Mouse (Mus musculus): ENCODE data around the gene Agtpbp1. TPM values are rescaled to one million over a fixed set of nuclear protein-coding genes. Genes with fewer than 3 reads are reported as not detected.

The Agtpbp1 gene
- polyA plus RNA-seq, 1 experiment from 2014 or later: 18.6 TPM

- peaks cover 8% of the 10 kb centered on the region; the same call in 1 of the 2 replicates for H3K36me3 ChIP-seq (ENCODE audit: control insufficient read depth, insufficient read depth, low read length)
- H3K27me3 ChIP-seq (ENCODE audit: control insufficient read depth, insufficient read depth, low read length): no peaks in the 10 kb centered on the region
- H3K4me2 ChIP-seq (replicated peaks; ENCODE audit: low read depth, low read length): no peak overlapping the region
- no peak for ATAC-seq (ENCODE audit: low FRiP score, low TSS enrichment)
- H3K4me3 ChIP-seq (ENCODE audit: low read length): no peak overlapping the region
- H3K9me3 ChIP-seq (ENCODE audit: control insufficient read depth, low read length): no peaks in the 10 kb centered on the region
- H3K4me1 ChIP-seq (ENCODE audit: control insufficient read depth, insufficient read depth, low read length): no peaks in the 10 kb centered on the region
- WGBS: 64% methylated on average over 4 of the region's 4 CpGs
- H3K9ac ChIP-seq (ENCODE audit: low read depth, low read length): no peak overlapping the region
- no peak overlapping the region for H3K27ac ChIP-seq (ENCODE audit: low read depth, low read length)
Observed at GRCm38 (mm10) chr13:59508584-59508983, 76.4 kb downstream of the Agtpbp1 start.

DNA sequence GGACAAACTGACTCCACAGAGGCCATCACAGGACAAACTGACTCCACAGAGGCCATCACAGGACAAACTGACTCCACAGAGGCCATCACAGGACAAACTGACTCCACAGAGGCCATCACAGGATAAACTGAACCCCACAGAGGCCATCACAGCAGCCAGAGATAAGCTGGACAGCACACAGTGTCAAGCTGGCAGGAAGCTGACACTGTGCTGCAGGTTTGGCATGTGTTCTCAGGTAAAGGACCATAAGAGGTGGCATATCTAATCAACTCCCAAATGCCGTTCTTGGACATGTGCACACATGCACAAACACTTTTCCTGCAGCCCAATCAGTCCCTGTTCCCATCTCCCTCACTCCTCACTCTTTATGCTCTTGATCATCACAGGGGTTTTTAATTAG is 78.6 kb downstream of the Agtpbp1 start:
- no peak overlapping the region for H3K27ac ChIP-seq (ENCODE audit: low read depth, low read length)
- H3K9me3 ChIP-seq (ENCODE audit: control insufficient read depth, low read length): no peaks in the 10 kb centered on the region
- peaks cover 4% of the 10 kb centered on the region; the same call in 1 of the 2 replicates for H3K36me3 ChIP-seq (ENCODE audit: control insufficient read depth, insufficient read depth, low read length)
- no peaks in the 10 kb centered on the region for H3K27me3 ChIP-seq (ENCODE audit: control insufficient read depth, insufficient read depth, low read length)
- H3K4me3 ChIP-seq (ENCODE audit: low read length): no peak overlapping the region
- no peak overlapping the region for H3K9ac ChIP-seq (ENCODE audit: low read depth, low read length)
- no peak overlapping the region for H3K4me2 ChIP-seq (replicated peaks; ENCODE audit: low read depth, low read length)
- H3K4me1 ChIP-seq (ENCODE audit: control insufficient read depth, insufficient read depth, low read length): no peaks in the 10 kb centered on the region
- no peak for ATAC-seq (ENCODE audit: low FRiP score, low TSS enrichment)
- 77% methylated on average over 1 of the region's 1 CpGs for WGBS

- ATAC-seq (ENCODE audit: low FRiP score, low TSS enrichment): no peak
- 80% methylated on average over 4 of the region's 4 CpGs for WGBS
- no peak overlapping the region for H3K9ac ChIP-seq (ENCODE audit: low read depth, low read length)
Observed at GRCm38 (mm10) chr13:59505867-59506266, 79.2 kb downstream of the Agtpbp1 start.

DNA sequence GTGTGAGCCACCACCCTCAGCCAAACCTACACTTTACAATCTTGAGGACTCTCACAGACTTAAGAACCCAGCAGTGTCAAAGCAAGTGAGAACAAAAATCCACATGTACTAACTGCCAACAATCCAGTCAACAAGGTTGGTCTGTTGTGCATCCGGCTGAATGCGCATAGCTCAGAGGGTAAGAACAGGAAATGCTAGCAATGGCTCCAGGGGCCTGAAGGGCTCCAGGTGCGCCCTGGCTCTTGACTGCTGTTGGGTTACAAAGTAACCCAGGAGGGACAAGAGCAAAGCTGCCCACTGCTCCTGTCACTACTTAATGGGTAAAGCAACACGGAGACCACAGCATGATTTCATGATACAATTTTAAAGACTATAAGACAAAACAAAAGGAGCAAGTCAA is 81.4 kb downstream of the Agtpbp1 start:
- H3K4me2 ChIP-seq (replicated peaks; ENCODE audit: low read depth, low read length): no peak overlapping the region
- H3K4me3 ChIP-seq (ENCODE audit: low read length): no peak overlapping the region
- ATAC-seq (ENCODE audit: low FRiP score, low TSS enrichment): no peak
- H3K36me3 ChIP-seq (ENCODE audit: control insufficient read depth, insufficient read depth, low read length): peaks cover 20% of the 10 kb centered on the region
- WGBS: 67% methylated on average over 4 of the region's 4 CpGs
- H3K9me3 ChIP-seq (ENCODE audit: control insufficient read depth, low read length): no peaks in the 10 kb centered on the region
- no peak overlapping the region for H3K9ac ChIP-seq (ENCODE audit: low read depth, low read length)
- no peaks in the 10 kb centered on the region for H3K4me1 ChIP-seq (ENCODE audit: control insufficient read depth, insufficient read depth, low read length)
- no peaks in the 10 kb centered on the region for H3K27me3 ChIP-seq (ENCODE audit: control insufficient read depth, insufficient read depth, low read length)
- no peak overlapping the region for H3K27ac ChIP-seq (ENCODE audit: low read depth, low read length)

More at GRCm38 (mm10) chr13:59505867-59506266, 79.2 kb downstream of the Agtpbp1 start:
- Histone ChIP-seq H3K27ac (ENCODE audit: low read depth, low read length) (no peak overlapping the region), H3K4me1 (ENCODE audit: control insufficient read depth, insufficient read depth, low read length) (no peaks in the 10 kb centered on the region), H3K27me3 (ENCODE audit: control insufficient read depth, insufficient read depth, low read length) (no peaks in the 10 kb centered on the region), H3K4me3 (ENCODE audit: low read length) (no peak overlapping the region), H3K36me3 (ENCODE audit: control insufficient read depth, insufficient read depth, low read length) (peaks cover 8% of the 10 kb centered on the region; the same call in 1 of the 2 replicates), H3K4me2 (replicated peaks; ENCODE audit: low read depth, low read length) (no peak overlapping the region), H3K9me3 (ENCODE audit: control insufficient read depth, low read length) (no peaks in the 10 kb centered on the region)

DNA sequence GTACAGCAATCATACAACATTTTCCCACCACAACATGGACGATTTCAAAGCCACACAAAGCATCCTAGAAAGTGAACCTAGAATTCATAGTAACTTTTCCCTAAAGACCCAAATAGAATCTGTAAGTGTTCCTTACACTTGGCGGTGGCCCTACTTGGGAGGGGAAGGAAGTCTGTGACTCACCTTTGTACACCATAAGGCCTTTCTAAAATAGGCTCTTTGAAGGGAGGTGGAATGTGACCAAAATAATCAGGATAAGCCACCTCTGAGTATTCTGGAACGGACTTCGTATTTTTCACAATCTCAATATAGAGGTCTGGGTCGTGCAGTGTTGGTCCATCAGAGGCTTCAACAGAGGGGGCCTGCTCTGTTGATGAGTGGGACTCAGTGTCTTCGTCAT is 85.2 kb downstream of the Agtpbp1 start:
- Histone ChIP-seq H3K36me3 (ENCODE audit: control insufficient read depth, insufficient read depth, low read length) (peaks cover 21% of the 10 kb centered on the region), H3K4me1 (ENCODE audit: control insufficient read depth, insufficient read depth, low read length) (no peaks in the 10 kb centered on the region), H3K27ac (ENCODE audit: low read depth, low read length) (no peak overlapping the region), H3K4me2 (replicated peaks; ENCODE audit: low read depth, low read length) (no peak overlapping the region), H3K9me3 (ENCODE audit: control insufficient read depth, low read length) (no peaks in the 10 kb centered on the region), H3K9ac (ENCODE audit: low read depth, low read length) (no peak overlapping the region), H3K27me3 (ENCODE audit: control insufficient read depth, insufficient read depth, low read length) (no peaks in the 10 kb centered on the region), H3K4me3 (ENCODE audit: low read length) (no peak overlapping the region)
- WGBS: 87% methylated on average over 6 of the region's 6 CpGs
- ATAC-seq (ENCODE audit: low FRiP score, low TSS enrichment): no peak

- no peak overlapping the region for H3K4me3 ChIP-seq (ENCODE audit: low read length)
- no peaks in the 10 kb centered on the region for H3K4me1 ChIP-seq (ENCODE audit: control insufficient read depth, insufficient read depth, low read length)
- H3K9ac ChIP-seq (ENCODE audit: low read depth, low read length): no peak overlapping the region
- no peak overlapping the region for H3K4me2 ChIP-seq (replicated peaks; ENCODE audit: low read depth, low read length)
- no peaks in the 10 kb centered on the region for H3K9me3 ChIP-seq (ENCODE audit: control insufficient read depth, low read length)
- H3K27me3 ChIP-seq (ENCODE audit: control insufficient read depth, insufficient read depth, low read length): no peaks in the 10 kb centered on the region
- no peak overlapping the region for H3K27ac ChIP-seq (ENCODE audit: low read depth, low read length)
- peaks cover 22% of the 10 kb centered on the region for H3K36me3 ChIP-seq (ENCODE audit: control insufficient read depth, insufficient read depth, low read length)
- WGBS: 95% methylated on average over 2 of the region's 2 CpGs
- ATAC-seq (ENCODE audit: low FRiP score, low TSS enrichment): no peak
Observed at GRCm38 (mm10) chr13:59499374-59499773, 85.7 kb downstream of the Agtpbp1 start.

GRCm38 (mm10) chr13:59498191-59498590 is 86.8 kb downstream of the Agtpbp1 start:
- no peak for ATAC-seq (ENCODE audit: low FRiP score, low TSS enrichment)
- no peak overlapping the region for H3K27ac ChIP-seq (ENCODE audit: low read depth, low read length)
- H3K9me3 ChIP-seq (ENCODE audit: control insufficient read depth, low read length): no peaks in the 10 kb centered on the region
- no peaks in the 10 kb centered on the region for H3K4me1 ChIP-seq (ENCODE audit: control insufficient read depth, insufficient read depth, low read length)
- no peak overlapping the region for H3K9ac ChIP-seq (ENCODE audit: low read depth, low read length)
- H3K36me3 ChIP-seq (ENCODE audit: control insufficient read depth, insufficient read depth, low read length): peaks cover 22% of the 10 kb centered on the region
- H3K27me3 ChIP-seq (ENCODE audit: control insufficient read depth, insufficient read depth, low read length): no peaks in the 10 kb centered on the region
- 50% methylated on average over 5 of the region's 5 CpGs for WGBS
- no peak overlapping the region for H3K4me2 ChIP-seq (replicated peaks; ENCODE audit: low read depth, low read length)
- H3K4me3 ChIP-seq (ENCODE audit: low read length): no peak overlapping the region

DNA sequence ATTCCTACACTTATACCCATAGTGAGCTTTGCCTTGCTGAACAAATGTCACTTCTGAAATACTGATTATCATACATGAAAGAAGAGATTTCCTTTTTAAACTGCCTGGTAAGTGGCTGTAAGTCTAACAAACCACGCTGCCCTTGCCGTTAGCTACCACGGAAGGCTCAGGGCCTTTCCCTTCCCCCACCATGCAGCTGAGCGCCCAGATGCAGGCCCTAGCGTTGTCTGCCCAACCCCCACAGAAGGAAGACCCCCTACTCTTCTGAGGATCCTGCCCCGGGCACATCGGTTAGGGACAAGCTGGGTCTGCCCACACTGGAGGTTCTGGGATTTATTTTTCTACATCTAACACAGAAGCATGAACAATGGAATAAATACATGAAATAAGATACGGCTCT is 89.2 kb downstream of the Agtpbp1 start:
- ATAC-seq (ENCODE audit: low FRiP score, low TSS enrichment): no peak
- Histone ChIP-seq H3K9ac (ENCODE audit: low read depth, low read length) (no peak overlapping the region), H3K4me1 (ENCODE audit: control insufficient read depth, insufficient read depth, low read length) (no peaks in the 10 kb centered on the region), H3K9me3 (ENCODE audit: control insufficient read depth, low read length) (no peaks in the 10 kb centered on the region), H3K27ac (ENCODE audit: low read depth, low read length) (no peak overlapping the region), H3K4me2 (replicated peaks; ENCODE audit: low read depth, low read length) (no peak overlapping the region), H3K4me3 (ENCODE audit: low read length) (no peak overlapping the region), H3K27me3 (ENCODE audit: control insufficient read depth, insufficient read depth, low read length) (no peaks in the 10 kb centered on the region), H3K36me3 (ENCODE audit: control insufficient read depth, insufficient read depth, low read length) (peaks cover 18% of the 10 kb centered on the region)
- 30% methylated on average over 8 of the region's 8 CpGs for WGBS

DNA sequence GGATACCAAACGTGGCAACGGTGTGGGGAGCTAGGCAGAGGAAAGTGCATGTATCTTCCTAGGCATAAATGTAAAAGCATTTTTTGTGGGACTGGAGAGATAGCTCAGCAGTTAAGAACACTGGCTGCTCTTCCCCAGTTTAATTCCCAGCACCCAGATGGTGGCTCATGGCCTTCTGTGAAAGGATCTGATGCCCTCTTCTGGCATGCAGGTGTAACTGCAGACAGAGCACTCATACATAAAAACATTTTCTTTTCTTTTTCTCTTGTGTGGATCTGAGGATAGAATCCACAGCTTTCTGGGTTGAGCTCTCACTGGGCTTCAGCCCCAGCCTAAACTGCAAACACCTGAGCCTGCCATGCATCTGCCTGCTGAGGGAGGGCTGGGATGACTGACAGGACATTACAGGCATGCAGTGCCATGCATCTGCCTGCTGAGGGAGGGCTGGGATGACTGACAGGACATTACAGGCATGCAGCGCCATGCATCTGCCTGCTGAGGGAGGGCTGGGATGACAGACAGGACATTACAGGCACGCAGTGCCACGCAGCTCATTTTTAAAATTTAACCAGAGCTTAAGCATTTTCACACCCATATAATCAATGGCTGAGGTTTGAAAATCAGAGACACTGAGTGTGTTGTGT is 90.3 kb downstream of the Agtpbp1 start:
- peaks cover 11% of the 10 kb centered on the region for H3K36me3 ChIP-seq (ENCODE audit: control insufficient read depth, insufficient read depth, low read length)
- no peak for ATAC-seq (ENCODE audit: low FRiP score, low TSS enrichment)
- H3K4me2 ChIP-seq (replicated peaks; ENCODE audit: low read depth, low read length): no peak overlapping the region
- no peaks in the 10 kb centered on the region for H3K9me3 ChIP-seq (ENCODE audit: control insufficient read depth, low read length)
- no peak overlapping the region for H3K27ac ChIP-seq (ENCODE audit: low read depth, low read length)
- no peak overlapping the region for H3K9ac ChIP-seq (ENCODE audit: low read depth, low read length)
- no peaks in the 10 kb centered on the region for H3K27me3 ChIP-seq (ENCODE audit: control insufficient read depth, insufficient read depth, low read length)
- H3K4me3 ChIP-seq (ENCODE audit: low read length): no peak overlapping the region
- no peaks in the 10 kb centered on the region for H3K4me1 ChIP-seq (ENCODE audit: control insufficient read depth, insufficient read depth, low read length)
- 80% methylated on average over 5 of the region's 5 CpGs for WGBS

Measured in kidney, embryonic 14.5 days (tissue).